Mouse (Mus musculus) kidney, embryonic 16.5 days (tissue): ENCODE measurements around the gene Crbn. TPM values are rescaled to one million over a fixed set of nuclear protein-coding genes. Genes with fewer than 3 reads are reported as not detected.

ENCODE experiments used
- ATAC-seq: fragments of 200-750 bp; cut with Nextera tagmentation; 2 replicates; pipeline ENCODE4 v1.8.0; 2017; ENCODE audit warnings: moderate TSS enrichment; ENCODE audit not compliant: low FRiP score, low TSS enrichment
- H3K27ac ChIP-seq: fragments of 300-500 bp; sonication (generic); 2 replicates; pipeline ENCODE4 v1.5.1; 2014; ENCODE audit warnings: low read length
- H3K27me3 ChIP-seq: fragments of 300-500 bp; sonication (generic); 2 replicates; pipeline ENCODE4 v1.6.1; 2014; ENCODE audit warnings: low read length, control low read depth, mixed read lengths; ENCODE audit not compliant: insufficient read depth
- H3K36me3 ChIP-seq: fragments of 300-500 bp; sonication (generic); 2 replicates; pipeline ENCODE4 v1.6.1; 2014; ENCODE audit warnings: low read length, control low read depth, mixed read lengths; ENCODE audit not compliant: insufficient read depth
- H3K4me1 ChIP-seq: fragments of 300-500 bp; sonication (generic); 2 replicates; pipeline ENCODE4 v1.6.1; 2014; ENCODE audit warnings: low read length, control low read depth, mixed read lengths; ENCODE audit not compliant: insufficient read depth
- H3K4me2 ChIP-seq: fragments of 300-500 bp; sonication (generic); replicated peaks from 2 replicates; pipeline ENCODE4 v1.6.1; 2014; ENCODE audit warnings: low read depth, low read length
- H3K4me3 ChIP-seq: fragments of 300-500 bp; sonication (generic); 2 replicates; pipeline ENCODE4 v1.5.1; 2014; ENCODE audit warnings: mild to moderate bottlenecking, low read length
- H3K9ac ChIP-seq: fragments of 300-500 bp; sonication (generic); replicated peaks from 2 replicates; pipeline ENCODE4 v1.6.1; 2014; ENCODE audit warnings: low read length
- H3K9me3 ChIP-seq: fragments of 300-500 bp; sonication (generic); 2 replicates; pipeline ENCODE4 v1.6.1; 2016; ENCODE audit warnings: low read length, control low read depth
- WGBS: fragments of 180-500 bp; shearing (Covaris S2); extraction: QIAGEN DNeasy Blood & Tissue Kit; methylation state at CpG from one replicate; pipeline ENCODE4 v1.1.7; 2014; 5-methylcytosine and 5-hydroxymethylcytosine counted together
- polyA plus RNA-seq: library from polyadenylated mRNA; unstranded; fragments of >200 nt; fragmentation: Nextera tagmentation; extraction: Ambion mirVana; gene quantifications from 2 replicates; pipeline ENCODE4 v1.2.1, GENCODE M21; 2015

Crbn gene
- polyA plus RNA-seq, 1 experiment from 2014 or later = 53.8 TPM

DNA sequence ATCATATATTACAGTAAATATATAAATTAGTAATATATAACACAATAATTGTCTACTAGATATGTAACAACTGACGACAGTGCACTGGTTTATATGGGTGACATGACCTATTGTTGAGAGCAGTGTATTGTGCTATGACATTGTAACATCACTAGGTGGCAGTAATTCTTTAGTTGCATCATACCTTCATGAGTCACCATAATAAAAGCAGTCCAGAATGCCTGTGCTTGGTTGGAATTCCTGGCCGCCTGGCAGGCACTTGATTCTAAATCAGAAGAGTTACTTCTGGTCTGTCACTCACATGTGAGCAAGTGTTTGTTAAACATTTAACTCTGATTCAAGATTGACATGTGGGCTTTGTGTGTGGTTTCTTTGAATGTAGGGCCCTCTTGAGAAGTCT lies 5.0 kb upstream of the Crbn start:
- H3K4me2 ChIP-seq = no peak overlapping the region
- H3K36me3 ChIP-seq = no peaks in the 10 kb centered on the region
- no peaks in the 10 kb centered on the region for H3K4me1 ChIP-seq
- no peaks in the 10 kb centered on the region for H3K9me3 ChIP-seq
- no peak overlapping the region for H3K9ac ChIP-seq
- WGBS = 29% methylated on average over 2 of the region's 2 CpGs
- H3K27me3 ChIP-seq = no peaks in the 10 kb centered on the region
- H3K4me3 ChIP-seq = no peak overlapping the region
- ATAC-seq = peak; percentile 28; the same call in 1 of the 2 replicates
- no peak overlapping the region for H3K27ac ChIP-seq

DNA sequence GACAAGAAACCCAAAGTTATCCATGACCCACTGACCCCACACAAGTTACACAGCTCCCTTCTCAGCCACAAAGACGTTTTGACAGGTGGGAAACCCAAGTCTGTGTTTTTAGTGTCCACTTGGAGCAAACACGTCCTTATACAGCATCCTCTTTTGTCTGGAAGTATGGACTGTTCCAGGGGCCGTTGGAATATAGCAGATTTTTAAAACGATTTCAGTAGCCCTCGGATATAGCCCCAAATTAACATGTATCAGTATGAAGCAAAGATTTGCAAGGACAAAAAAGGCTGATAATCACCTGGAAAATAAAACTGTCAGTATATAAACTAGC lies 315 bp upstream of the Crbn start:
- ATAC-seq = no peak
- Histone ChIP-seq H3K4me2 (peak overlapping the region; percentile 47), H3K9me3 (no peaks in the 10 kb centered on the region), H3K36me3 (0 out of 2 replicates have a peak, but pooled peaks cover 2% of the 10 kb centered on the region), H3K9ac (no peak overlapping the region), H3K4me3 (peak overlapping the region; percentile 71), H3K4me1 (peaks cover 11% of the 10 kb centered on the region), H3K27ac (no peak overlapping the region), H3K27me3 (no peaks in the 10 kb centered on the region)
- 56% methylated on average over 5 of the region's 5 CpGs for WGBS

DNA sequence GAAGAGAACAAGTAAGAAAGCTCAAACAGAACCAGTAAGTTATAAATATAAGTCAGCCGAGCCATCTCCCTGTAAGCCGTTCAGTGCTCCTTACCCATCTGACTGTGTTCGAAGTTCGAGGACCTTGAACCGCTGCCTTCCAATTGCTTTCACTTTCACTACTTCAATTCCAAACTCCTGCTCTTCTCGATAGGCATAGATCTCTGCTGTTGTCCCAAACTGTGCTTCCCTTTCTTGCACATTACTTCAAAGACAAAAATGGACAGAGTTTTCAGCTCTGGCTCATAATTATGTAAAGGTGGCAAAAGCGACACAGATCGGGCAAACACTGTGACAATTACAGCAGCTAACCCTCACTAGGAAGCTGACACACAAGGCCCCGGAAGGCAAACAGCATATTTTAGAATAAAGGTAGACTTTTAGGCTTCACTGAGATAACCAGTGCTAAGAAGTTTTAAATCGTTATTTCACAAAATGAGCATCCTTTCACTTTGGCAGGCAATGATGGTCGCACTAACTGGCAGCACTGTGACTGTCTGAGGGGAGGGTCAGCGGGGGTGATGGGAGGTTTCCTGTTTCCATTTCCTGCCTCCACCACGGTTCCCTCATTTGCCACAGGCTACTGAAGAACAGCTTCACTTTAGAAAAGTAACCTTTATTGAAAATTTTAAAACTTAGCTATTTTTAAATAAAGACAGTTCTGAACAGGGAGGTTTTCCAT lies 5.6 kb downstream of the Crbn start:
- peaks cover 32% of the 10 kb centered on the region for H3K36me3 ChIP-seq
- 85% methylated on average over 13 of the region's 13 CpGs for WGBS
- ATAC-seq = no peak

DNA sequence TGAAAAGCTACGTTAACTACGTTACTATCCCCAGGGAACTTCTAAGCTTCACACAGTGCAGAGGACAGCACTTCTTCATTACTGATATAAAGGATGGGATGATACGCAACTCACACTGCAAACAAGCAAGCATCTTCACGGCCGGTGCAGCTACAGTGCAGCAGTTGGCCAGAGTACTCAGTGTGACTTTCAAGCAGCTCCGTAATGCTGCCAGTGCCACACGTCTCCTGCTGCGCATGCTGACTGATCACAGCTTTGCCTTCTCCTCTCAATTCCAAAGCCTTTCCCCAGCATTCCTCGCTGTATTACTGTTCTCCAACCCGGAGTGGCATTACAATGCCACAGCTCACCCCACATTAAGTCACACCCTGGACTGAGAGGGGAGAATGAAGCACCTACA lies 6.3 kb downstream of the Crbn start:
- no peak overlapping the region for H3K4me2 ChIP-seq

More for the DNA sequence above, 5.6 kb downstream of the Crbn start:
- Histone ChIP-seq H3K4me1 (peaks cover 10% of the 10 kb centered on the region), H3K9ac (no peak overlapping the region), H3K9me3 (no peaks in the 10 kb centered on the region), H3K4me3 (no peak overlapping the region), H3K27me3 (no peaks in the 10 kb centered on the region), H3K4me2 (no peak overlapping the region), H3K27ac (no peak overlapping the region)

DNA sequence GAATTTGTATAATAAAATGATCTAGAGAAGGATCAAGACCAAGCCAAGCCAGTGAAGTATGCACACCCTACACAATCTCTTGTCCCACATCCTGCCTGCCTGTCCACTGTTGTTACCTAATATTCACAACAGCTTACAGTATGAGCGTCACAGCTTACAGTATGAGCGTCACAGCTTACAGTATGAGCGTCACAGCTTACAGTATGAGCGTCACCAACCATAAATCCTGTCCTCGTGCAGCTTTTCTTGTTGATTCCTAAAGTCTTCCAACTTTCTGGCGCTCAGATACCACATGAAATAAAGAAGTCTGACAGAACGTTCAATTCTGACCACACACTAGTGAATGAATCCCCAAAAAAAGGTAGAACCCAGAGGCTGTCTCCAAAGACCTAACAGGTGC lies 6.8 kb downstream of the Crbn start:
- Histone ChIP-seq H3K27me3 (no peaks in the 10 kb centered on the region), H3K4me2 (no peak overlapping the region), H3K27ac (no peak overlapping the region), H3K36me3 (peaks cover 36% of the 10 kb centered on the region), H3K9ac (no peak overlapping the region), H3K9me3 (no peaks in the 10 kb centered on the region), H3K4me1 (no peaks in the 10 kb centered on the region), H3K4me3 (no peak overlapping the region)
- ATAC-seq = no peak
- 89% methylated on average over 7 of the region's 7 CpGs for WGBS

More for the DNA sequence above, 6.3 kb downstream of the Crbn start:
- Histone ChIP-seq H3K36me3 (peaks cover 32% of the 10 kb centered on the region), H3K9me3 (no peaks in the 10 kb centered on the region), H3K4me3 (no peak overlapping the region), H3K4me1 (peaks cover 4% of the 10 kb centered on the region), H3K9ac (no peak overlapping the region), H3K27ac (no peak overlapping the region), H3K27me3 (no peaks in the 10 kb centered on the region)
- WGBS = 98% methylated on average over 10 of the region's 10 CpGs
- ATAC-seq = no peak

DNA sequence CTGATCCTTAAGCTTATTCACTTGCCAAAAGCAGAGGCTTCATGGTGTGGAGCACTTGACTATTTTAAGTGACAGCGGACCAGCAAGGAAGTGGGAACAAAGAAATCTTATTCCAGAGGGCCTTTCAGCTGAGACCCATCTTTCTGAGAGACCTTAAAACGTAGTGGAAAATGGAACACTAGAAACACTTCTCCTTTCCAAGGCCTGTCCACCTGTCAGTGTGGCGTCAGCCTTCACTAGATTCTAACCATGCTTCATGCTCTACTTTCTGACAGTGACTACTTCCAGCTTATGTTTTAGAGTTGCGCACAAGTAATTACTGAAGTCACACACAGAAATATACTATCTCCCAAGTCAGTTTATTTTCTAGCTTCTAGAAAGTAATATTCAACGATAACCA lies 7.4 kb downstream of the Crbn start:
- Histone ChIP-seq H3K4me1 (no peaks in the 10 kb centered on the region), H3K36me3 (peaks cover 38% of the 10 kb centered on the region), H3K9ac (no peak overlapping the region), H3K27ac (no peak overlapping the region), H3K4me3 (no peak overlapping the region), H3K27me3 (no peaks in the 10 kb centered on the region), H3K4me2 (no peak overlapping the region), H3K9me3 (no peaks in the 10 kb centered on the region)
- ATAC-seq = no peak
- 95% methylated on average over 5 of the region's 5 CpGs for WGBS

DNA sequence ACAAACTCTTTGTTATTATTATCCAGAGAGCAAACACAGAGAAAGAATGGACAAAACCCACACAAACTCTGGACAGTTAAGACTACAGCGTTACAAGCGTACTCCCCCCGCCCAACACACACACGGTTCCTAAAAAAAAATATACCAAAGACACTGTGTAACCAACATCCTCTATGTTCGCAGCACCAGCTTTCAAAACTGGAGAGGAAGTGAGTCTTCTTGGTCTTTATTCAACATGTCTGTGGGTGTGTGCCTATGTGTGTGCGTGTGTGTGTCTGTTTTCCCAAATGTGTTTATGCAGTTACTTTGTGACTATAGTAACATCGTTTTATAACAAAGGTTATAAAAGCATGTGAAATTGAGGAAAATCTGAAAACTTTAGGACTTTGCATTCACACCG lies 8.4 kb downstream of the Crbn start:
- Histone ChIP-seq H3K27me3 (no peaks in the 10 kb centered on the region), H3K27ac (no peak overlapping the region), H3K4me3 (no peak overlapping the region), H3K9me3 (no peaks in the 10 kb centered on the region), H3K9ac (no peak overlapping the region), H3K4me1 (no peaks in the 10 kb centered on the region), H3K4me2 (no peak overlapping the region), H3K36me3 (peaks cover 38% of the 10 kb centered on the region)
- 92% methylated on average over 8 of the region's 8 CpGs for whole genome bisulfite sequencing
- ATAC-seq = no peak

DNA sequence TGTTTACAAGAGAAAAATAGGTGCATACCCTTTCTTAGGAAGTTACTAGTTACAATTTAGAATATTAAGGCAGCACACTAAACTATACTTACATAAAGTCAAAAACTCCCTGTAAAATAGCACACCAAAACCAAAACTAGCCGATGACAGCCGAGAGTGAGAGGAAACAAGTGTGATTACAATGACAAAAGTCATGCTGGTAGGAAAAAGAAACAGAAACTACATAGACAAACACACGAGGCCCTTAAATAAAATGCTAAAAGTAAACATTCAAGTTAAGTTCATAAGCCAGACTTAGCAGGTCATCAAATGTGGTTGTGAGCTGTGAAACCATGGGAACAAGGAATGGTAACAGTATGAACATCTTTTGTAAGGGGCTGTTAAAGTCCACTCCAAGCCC lies 12.7 kb downstream of the Crbn start:
- peaks cover 21% of the 10 kb centered on the region for H3K36me3 ChIP-seq
- 90% methylated on average over 3 of the region's 3 CpGs for WGBS
- no peak overlapping the region for H3K9ac ChIP-seq
- H3K4me1 ChIP-seq = no peaks in the 10 kb centered on the region
- ATAC-seq = no peak
- no peaks in the 10 kb centered on the region for H3K27me3 ChIP-seq
- no peak overlapping the region for H3K4me2 ChIP-seq
- no peaks in the 10 kb centered on the region for H3K9me3 ChIP-seq
- no peak overlapping the region for H3K27ac ChIP-seq
- no peak overlapping the region for H3K4me3 ChIP-seq

DNA sequence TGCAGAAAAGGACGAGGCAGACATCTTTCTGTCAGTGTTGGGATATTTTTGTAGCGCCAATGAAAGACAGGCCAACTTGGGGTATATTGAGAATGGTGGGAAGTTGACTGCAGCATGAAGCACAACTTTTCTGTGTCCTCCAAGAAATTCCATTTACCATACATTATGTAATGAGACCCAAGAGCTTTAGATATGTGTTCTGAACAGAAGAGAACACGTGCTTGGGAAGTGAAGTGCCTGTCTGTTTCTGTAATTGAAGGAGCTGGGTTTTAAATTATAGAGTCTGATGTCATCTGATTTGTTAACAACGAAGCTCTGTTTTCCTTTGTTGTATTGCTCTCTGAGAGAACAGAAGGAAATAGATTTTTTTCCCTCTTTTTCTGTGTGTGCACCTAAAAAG lies 29.8 kb downstream of the Crbn start:
- Histone ChIP-seq H3K4me1 (peaks cover 11% of the 10 kb centered on the region), H3K9me3 (no peaks in the 10 kb centered on the region), H3K27ac (no peak overlapping the region), H3K4me3 (peak overlapping the region; percentile 89), H3K4me2 (peak overlapping the region; percentile 76), H3K27me3 (no peaks in the 10 kb centered on the region), H3K36me3 (peaks cover 15% of the 10 kb centered on the region), H3K9ac (peak overlapping the region; percentile 78)
- 29% methylated on average over 4 of the region's 4 CpGs for WGBS
- ATAC-seq = no peak

DNA sequence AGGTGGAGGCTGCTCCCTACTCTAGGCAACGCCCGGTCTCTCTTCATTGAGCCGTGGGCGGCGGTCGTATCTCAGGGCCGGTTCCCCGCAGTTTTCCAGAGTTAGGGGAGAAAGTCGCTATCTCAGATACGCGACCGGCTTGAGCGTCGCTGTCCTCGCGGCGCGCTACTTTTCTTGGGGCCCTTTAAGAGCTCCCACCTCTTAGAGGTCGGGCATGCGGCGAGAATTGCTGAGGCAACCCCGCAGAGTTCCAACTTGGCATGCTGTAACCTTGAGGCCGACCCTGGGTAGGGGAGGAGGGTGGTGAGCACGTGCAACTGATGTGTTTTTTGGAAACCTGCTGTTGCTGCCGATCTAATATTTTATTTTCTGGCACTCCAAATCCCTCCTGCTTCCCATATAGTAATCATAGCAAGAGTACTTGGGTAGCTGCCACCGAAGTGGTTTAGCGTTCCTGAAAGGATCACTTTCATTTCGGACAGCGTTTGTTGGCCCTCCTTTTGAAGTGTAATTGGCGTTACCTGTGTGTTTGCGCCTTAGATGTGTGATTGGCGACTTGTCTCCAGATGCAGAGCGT lies 30.5 kb downstream of the Crbn start:
- peaks cover 11% of the 10 kb centered on the region for H3K4me1 ChIP-seq
- peak overlapping the region; percentile 89 for H3K4me3 ChIP-seq
- peaks cover 15% of the 10 kb centered on the region for H3K36me3 ChIP-seq
- peak; percentile 77 for ATAC-seq
- H3K27ac ChIP-seq = 0 out of 2 replicates have a peak overlapping the region, but pooled peaks have one; percentile 9
- H3K27me3 ChIP-seq = no peaks in the 10 kb centered on the region
- H3K9me3 ChIP-seq = no peaks in the 10 kb centered on the region
- H3K4me2 ChIP-seq = peak overlapping the region; percentile 76
- peak overlapping the region; percentile 78 for H3K9ac ChIP-seq
- 1% methylated on average over 33 of the region's 33 CpGs for WGBS
